Mouse (Mus musculus): ENCODE results near the gene Cks2.

DNA sequence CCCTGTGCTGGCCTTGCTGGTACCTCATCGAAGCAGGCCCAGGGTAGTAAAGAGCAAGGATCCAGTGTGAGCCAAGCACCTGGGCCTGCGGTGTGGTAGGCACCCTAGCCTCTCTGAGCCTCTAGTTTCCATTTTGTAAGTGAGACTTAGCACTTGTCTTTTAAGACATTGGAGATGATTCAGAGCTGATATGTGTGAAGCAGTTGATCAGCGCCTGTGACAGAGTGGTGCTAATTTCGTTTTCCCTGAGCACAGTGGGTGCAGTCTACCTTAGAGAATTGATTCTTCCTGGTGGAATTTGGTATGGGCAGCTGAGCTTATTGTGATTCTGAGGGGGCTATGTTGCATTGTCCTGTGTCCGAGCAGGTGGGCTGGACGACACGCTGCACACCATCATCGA is 36.6 kb downstream of the Cks2 start:
- no peak for TF ChIP-seq POLR2A (IDR thresholded peaks at IDR 0.05; ENCODE audit: low read depth, low read length)
- no peak for TF ChIP-seq CTCF (conservative IDR thresholded peaks at IDR 0.05; ENCODE audit: insufficient read depth, insufficient read length, low read depth, low read length)

Measured in kidney, adult 2 months (tissue).